Mouse (Mus musculus): ENCODE measurements at regions not wholly inside any gene's neighbourhood (a gene's known extent, or its start where the extent isn't known, plus 50 kb on each side); places are given as distances from the start of the nearest gene placed in this dataset.

DNA sequence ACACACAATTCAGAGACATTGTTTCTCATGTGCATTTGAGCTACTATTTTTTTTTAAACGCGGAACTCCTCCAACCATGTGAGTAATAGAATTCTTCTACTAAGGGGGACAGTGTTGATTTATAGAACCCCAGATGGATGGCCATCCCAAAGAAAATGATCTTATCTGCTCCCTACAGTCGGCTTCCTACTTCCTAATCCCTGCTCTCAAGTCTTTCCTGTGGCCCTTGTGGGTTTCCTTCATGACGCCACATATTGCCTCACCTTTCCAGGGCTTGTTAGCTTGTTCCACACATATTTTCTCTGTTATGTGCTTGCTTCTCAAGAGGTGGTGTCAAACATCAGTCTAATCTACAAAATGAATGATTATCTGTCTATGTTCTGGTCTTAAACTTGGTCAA, 651.9 kb upstream of the Sox9 start:
- peaks cover 13% of the 10 kb centered on the region for H3K27me3 ChIP-seq (replicated peaks)
- no peaks in the 10 kb centered on the region for H3K36me3 ChIP-seq (replicated peaks)
- H3K9ac ChIP-seq: no peak overlapping the region
- no peak overlapping the region for H3K27ac ChIP-seq
- no peak for ATAC-seq (replicated peaks)
- no peak overlapping the region for H3K4me3 ChIP-seq
- no peaks in the 10 kb centered on the region for H3K9me3 ChIP-seq
- WGBS: 90% methylated on average over 4 of the region's 4 CpGs
- H3K4me1 ChIP-seq: no peaks in the 10 kb centered on the region
- no peak overlapping the region for H3K4me2 ChIP-seq

DNA sequence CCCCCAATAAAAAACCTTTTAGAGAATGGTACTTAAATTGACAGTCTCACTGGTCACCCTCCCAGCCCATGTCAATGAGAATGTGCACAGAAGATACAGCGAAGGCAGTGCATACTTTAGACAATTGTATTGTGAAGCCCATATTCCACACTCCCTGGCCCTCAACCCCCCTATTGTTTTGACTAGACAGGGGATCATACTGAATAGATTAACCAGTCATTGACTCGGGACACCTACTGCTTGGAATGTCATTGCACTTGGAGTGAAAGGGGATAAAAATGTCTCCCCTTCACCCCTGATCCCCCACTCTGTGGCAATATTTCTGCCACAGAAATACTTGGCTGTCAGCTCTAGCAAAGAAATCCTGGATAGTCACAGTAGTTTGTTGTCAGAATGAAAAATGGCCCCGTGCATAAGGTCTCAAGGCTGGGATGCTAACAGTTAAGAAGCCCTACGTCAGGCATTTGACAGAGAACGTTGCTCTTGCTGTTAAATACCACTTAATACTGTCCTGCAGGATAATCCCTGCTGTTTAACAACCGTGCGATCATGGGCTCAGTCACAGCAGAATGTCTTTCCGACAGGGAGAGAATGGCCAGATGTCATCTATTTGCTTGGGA, 644.5 kb upstream of the Sox9 start:
- no peak overlapping the region for H3K4me3 ChIP-seq
- H3K27ac ChIP-seq: no peak overlapping the region
- peaks cover 18% of the 10 kb centered on the region for H3K4me1 ChIP-seq
- no peak for ATAC-seq (replicated peaks)
- peaks cover 20% of the 10 kb centered on the region; the same call in 1 of the 2 replicates for H3K27me3 ChIP-seq (replicated peaks)
- no peaks in the 10 kb centered on the region for H3K9me3 ChIP-seq
- H3K36me3 ChIP-seq (replicated peaks): no peaks in the 10 kb centered on the region
- WGBS: 4% methylated on average over 8 of the region's 8 CpGs
- H3K9ac ChIP-seq: no peak overlapping the region
- H3K4me2 ChIP-seq: peak overlapping the region; percentile 13; the same call in 1 of the 2 replicates

DNA sequence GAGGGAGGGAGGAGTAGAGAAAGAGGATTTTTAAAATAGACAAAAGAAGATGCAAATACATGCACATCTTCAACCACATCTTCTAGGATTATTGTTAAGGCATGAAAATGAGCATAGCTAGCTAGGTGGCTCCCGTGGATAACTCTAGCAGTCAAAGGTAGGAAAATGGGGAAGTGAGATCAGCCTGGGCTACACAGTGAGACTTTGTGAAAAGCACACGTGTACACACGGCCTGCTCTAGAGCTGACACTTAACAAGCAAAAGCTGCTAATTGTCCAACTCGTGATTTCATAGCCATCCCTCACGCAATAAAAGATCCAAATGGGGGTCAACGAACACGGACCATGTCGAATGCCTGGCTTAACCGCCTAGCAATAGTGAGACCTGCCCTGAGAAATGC, 642.0 kb upstream of the Sox9 start:
- no peak for ATAC-seq (replicated peaks)
- no peaks in the 10 kb centered on the region for H3K9me3 ChIP-seq
- H3K27me3 ChIP-seq (replicated peaks): peaks cover 15% of the 10 kb centered on the region; the same call in 1 of the 2 replicates
- no peak overlapping the region for H3K9ac ChIP-seq
- WGBS: 72% methylated on average over 9 of the region's 9 CpGs
- no peak overlapping the region for H3K4me3 ChIP-seq
- no peak overlapping the region for H3K27ac ChIP-seq
- no peaks in the 10 kb centered on the region for H3K36me3 ChIP-seq (replicated peaks)
- peaks cover 18% of the 10 kb centered on the region for H3K4me1 ChIP-seq
- no peak overlapping the region for H3K4me2 ChIP-seq

DNA sequence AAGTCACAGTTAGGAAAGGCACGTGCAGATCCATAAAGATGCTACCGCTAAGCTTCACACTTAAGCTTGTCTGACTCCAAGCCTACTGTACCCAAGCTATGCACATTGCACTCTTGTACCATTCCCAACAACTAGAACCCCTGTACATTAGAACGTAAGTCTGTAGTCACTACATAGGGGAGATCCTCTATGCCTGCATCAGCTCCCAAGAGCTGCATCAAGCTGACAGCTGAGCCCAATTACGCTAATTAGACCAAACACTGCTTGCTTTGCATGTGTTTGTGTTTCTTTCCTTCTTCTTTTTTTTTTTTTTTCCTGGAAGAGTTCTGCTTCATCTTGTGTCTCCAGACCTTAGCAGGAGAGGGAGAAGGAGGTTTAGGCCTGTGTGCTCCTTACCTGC, 641.5 kb upstream of the Sox9 start:
- WGBS: 70% methylated on average over 4 of the region's 4 CpGs
- peaks cover 15% of the 10 kb centered on the region; the same call in 1 of the 2 replicates for H3K27me3 ChIP-seq (replicated peaks)
- no peak overlapping the region for H3K4me3 ChIP-seq
- H3K4me1 ChIP-seq: peaks cover 18% of the 10 kb centered on the region
- no peaks in the 10 kb centered on the region for H3K9me3 ChIP-seq
- H3K9ac ChIP-seq: no peak overlapping the region
- H3K4me2 ChIP-seq: no peak overlapping the region
- no peaks in the 10 kb centered on the region for H3K36me3 ChIP-seq (replicated peaks)
- no peak for ATAC-seq (replicated peaks)
- no peak overlapping the region for H3K27ac ChIP-seq

DNA sequence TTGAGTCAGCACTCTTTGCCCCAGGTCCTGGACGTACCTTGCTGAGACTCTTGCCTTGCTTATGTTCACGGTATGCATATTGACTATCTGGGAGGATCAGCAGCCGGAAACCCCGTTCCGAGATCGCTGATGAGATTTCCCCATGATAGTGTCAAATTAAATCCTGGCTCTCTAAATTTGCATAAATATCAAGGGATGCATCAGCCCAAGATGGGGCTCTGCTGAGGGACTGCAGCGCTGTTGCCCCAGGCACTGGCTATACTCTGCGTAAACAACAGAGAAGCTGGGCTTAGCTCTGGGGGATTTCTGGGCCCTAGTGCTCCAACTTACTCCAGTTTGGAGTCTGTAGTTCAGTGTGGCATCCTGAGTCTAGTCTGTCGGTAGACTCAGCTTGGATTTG, 641.1 kb upstream of the Sox9 start:
- H3K27me3 ChIP-seq (replicated peaks): peaks cover 15% of the 10 kb centered on the region; the same call in 1 of the 2 replicates
- WGBS: 49% methylated on average over 9 of the region's 9 CpGs
- H3K9me3 ChIP-seq: no peaks in the 10 kb centered on the region
- no peaks in the 10 kb centered on the region for H3K36me3 ChIP-seq (replicated peaks)
- no peak overlapping the region for H3K4me3 ChIP-seq
- peaks cover 18% of the 10 kb centered on the region for H3K4me1 ChIP-seq
- no peak for ATAC-seq (replicated peaks)
- H3K9ac ChIP-seq: no peak overlapping the region
- no peak overlapping the region for H3K27ac ChIP-seq
- H3K4me2 ChIP-seq: no peak overlapping the region

DNA sequence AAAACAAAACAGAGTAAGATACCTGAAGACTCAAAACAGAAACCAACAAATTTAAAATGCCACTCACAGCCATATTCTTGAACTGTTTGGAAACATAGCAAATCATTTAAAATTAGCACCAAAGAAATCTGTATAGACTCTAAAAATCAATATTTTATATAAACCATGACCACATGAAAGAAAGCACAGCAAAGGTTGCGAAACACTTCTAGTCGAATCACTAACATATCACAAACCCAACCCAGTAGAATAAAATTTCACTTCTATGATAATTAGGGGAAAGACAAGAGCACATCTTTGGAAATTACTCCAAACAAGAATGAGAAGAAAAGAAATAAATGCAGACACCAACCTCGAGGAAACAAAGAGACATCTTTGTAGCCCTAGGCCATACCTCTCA, 630.0 kb upstream of the Sox9 start:
- Histone ChIP-seq H3K9ac (no peak overlapping the region), H3K4me2 (no peak overlapping the region), H3K36me3 (replicated peaks) (no peaks in the 10 kb centered on the region), H3K4me3 (no peak overlapping the region), H3K27ac (no peak overlapping the region), H3K9me3 (no peaks in the 10 kb centered on the region), H3K27me3 (replicated peaks) (no peaks in the 10 kb centered on the region), H3K4me1 (peaks cover 2% of the 10 kb centered on the region; the same call in 1 of the 2 replicates)
- WGBS: 84% methylated on average over 3 of the region's 3 CpGs
- no peak for ATAC-seq (replicated peaks)

DNA sequence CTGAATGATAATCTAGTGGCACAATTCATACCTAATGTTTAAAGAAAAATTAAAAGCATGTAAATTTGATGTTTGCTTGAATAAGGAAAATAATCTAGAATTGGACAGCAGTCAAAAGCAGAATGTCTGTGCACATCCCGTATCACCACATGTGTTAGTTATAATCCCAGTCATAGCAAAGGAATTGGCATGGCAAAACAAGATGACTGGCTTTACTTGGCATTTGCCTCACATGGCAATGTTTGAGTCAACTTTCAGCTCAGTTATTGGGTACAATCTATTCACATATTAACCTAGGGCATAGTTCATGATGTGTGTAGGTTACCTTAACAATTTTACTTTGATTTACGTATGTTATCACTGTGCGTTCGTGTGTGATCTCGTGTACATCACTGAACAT, 628.8 kb upstream of the Sox9 start:
- no peak for ATAC-seq (replicated peaks)
- no peak overlapping the region for H3K27ac ChIP-seq
- H3K4me1 ChIP-seq: peaks cover 2% of the 10 kb centered on the region; the same call in 1 of the 2 replicates
- no peaks in the 10 kb centered on the region for H3K27me3 ChIP-seq (replicated peaks)
- no peak overlapping the region for H3K4me3 ChIP-seq
- H3K4me2 ChIP-seq: no peak overlapping the region
- H3K9me3 ChIP-seq: no peaks in the 10 kb centered on the region
- 91% methylated on average over 5 of the region's 5 CpGs for WGBS
- no peak overlapping the region for H3K9ac ChIP-seq
- no peaks in the 10 kb centered on the region for H3K36me3 ChIP-seq (replicated peaks)

DNA sequence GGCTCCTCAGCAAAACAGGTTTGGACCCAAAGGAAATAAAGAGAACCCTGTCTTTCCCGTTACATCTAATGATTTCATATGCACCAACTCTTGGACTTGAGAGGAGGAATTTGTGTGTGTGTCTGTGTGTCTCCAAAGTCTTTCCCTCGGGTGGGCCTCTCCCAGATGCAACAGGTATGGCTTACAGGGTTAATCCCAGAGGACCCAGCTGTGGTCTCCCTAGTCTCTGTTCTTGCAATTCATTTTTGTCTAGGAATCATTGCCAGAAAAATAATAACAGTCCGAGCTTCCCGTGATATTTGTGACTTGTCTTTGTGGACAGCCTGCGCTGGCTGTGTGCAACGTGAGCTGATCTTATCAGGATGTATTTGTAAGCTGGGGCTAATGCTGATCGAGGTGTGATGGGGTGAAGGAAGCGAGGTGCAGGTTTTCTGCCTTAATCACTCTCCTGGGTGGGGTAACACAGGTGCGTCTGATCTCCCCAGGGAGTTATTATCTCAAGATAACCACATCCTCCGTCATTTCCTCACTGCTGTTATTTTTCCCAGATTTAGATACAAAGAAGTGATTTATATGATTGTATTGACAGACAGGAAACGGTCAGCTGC, 627.2 kb upstream of the Sox9 start:
- Histone ChIP-seq H3K9me3 (no peaks in the 10 kb centered on the region), H3K36me3 (replicated peaks) (no peaks in the 10 kb centered on the region), H3K4me1 (peaks cover 2% of the 10 kb centered on the region; the same call in 1 of the 2 replicates), H3K27ac (peak overlapping the region; percentile 13; the same call in 1 of the 2 replicates), H3K4me2 (peak overlapping the region; percentile 17), H3K27me3 (replicated peaks) (no peaks in the 10 kb centered on the region), H3K9ac (no peak overlapping the region), H3K4me3 (no peak overlapping the region)
- ATAC-seq (replicated peaks): no peak
- WGBS: 59% methylated on average over 11 of the region's 11 CpGs

DNA sequence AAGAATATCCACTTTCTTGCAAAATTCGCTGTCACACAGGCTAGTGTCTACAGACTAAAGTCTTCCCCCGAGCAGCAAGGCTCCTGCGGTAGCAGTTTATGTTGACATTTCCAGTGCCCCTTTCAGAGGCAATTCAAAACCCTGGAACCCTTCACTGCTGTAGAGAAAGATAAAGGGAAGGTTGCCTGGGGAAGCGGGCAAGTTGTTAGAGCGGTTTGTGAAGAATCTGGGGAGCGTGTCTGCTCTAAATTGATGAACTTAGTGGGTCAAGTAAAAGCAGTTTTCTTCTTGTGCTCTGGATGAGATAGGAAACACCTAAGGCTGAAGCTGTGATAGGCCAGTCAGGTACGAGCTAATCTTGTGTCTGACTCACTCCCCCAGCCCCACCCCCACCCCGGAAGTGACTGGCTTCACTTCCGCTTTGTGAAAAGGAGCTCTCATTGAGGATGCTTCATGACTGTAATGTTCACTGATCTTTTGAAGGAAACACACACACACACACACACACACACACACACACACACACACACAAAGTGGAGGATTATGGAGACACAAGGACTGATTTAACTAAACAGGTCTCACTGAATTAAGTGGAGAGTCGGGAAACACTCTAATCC, 626.6 kb upstream of the Sox9 start:
- H3K4me3 ChIP-seq: no peak overlapping the region
- H3K9ac ChIP-seq: no peak overlapping the region
- ATAC-seq (replicated peaks): no peak
- H3K4me2 ChIP-seq: peak overlapping the region; percentile 17
- H3K9me3 ChIP-seq: no peaks in the 10 kb centered on the region
- peak overlapping the region; percentile 13; the same call in 1 of the 2 replicates for H3K27ac ChIP-seq
- peaks cover 2% of the 10 kb centered on the region; the same call in 1 of the 2 replicates for H3K4me1 ChIP-seq
- H3K27me3 ChIP-seq (replicated peaks): no peaks in the 10 kb centered on the region
- H3K36me3 ChIP-seq (replicated peaks): no peaks in the 10 kb centered on the region
- WGBS: 32% methylated on average over 10 of the region's 10 CpGs

DNA sequence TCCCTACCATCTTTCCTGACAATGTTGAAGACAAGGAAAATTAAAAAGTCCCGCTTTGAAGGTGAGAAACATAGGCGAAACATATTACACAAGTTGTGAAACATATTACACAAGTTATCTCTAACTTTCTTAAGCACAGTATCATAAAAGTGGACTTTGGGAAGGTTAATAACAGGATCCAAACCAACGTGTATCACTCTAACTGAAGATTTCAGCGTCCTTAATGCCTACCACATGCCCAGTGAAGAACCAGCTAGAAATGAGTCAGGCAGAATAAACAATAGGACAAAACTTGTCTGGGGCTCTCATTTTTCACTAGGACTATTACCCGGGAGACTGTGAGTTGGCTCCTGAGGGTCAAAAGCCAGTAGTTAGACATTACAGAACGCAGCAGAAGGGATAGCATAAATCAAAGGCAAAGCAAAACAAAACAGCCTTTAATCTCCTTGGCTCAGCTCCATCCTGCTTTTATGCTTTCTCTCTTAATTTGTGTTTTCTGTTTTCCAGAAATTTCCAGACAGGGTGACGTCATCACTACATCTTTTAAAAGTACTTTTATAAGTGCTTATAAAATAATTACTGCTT, 618.3 kb upstream of the Sox9 start:
- Histone ChIP-seq H3K27me3 (replicated peaks) (no peaks in the 10 kb centered on the region), H3K9ac (no peak overlapping the region), H3K27ac (no peak overlapping the region), H3K9me3 (no peaks in the 10 kb centered on the region), H3K4me2 (no peak overlapping the region), H3K4me1 (no peaks in the 10 kb centered on the region), H3K4me3 (no peak overlapping the region), H3K36me3 (replicated peaks) (no peaks in the 10 kb centered on the region)
- 66% methylated on average over 7 of the region's 7 CpGs for WGBS
- ATAC-seq (replicated peaks): no peak

DNA sequence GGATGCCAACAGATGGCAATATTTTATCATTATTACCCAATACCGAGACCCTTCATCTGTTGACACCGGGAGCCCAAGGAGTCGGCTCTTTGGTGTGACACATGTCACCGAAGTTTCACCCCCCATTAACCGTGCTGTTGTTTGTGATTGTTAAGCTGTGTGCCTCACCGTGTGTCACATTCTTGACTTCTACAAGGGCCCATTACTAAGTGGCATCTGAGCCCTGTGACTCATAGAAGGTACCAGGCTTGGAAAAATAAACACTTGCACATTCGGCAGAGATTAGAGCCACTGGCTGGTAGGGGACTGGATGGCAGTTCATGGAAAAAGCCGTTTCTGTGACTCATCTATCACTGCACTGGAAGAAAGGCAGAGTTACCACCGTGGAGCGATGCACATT, 608.4 kb upstream of the Sox9 start:
- Histone ChIP-seq H3K27me3 (replicated peaks) (no peaks in the 10 kb centered on the region), H3K4me3 (no peak overlapping the region)
- ATAC-seq (replicated peaks): no peak

DNA sequence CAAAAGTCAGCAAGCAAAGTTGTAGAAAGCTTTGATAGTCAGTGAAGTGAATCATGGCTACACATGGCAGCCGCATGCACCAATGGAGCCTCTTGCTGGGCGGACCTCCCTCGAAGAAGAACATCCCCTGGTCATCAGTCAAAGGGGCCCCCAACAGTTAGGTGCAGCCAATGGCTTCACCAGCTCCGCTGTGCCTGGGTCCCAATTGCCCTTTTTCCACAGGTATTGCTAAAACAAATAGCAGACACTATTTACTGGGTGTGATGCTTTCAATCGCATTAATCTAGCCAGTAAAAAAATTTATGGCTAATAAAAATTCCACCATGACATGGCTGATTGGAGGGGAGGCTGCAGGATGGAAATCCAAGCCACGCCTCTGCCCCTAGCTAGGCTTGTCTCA, 606.7 kb upstream of the Sox9 start:
- H3K9me3 ChIP-seq: no peaks in the 10 kb centered on the region
- no peak overlapping the region for H3K4me3 ChIP-seq
- H3K9ac ChIP-seq: no peak overlapping the region
- no peak overlapping the region for H3K27ac ChIP-seq
- no peaks in the 10 kb centered on the region for H3K36me3 ChIP-seq (replicated peaks)
- H3K27me3 ChIP-seq (replicated peaks): no peaks in the 10 kb centered on the region
- no peak overlapping the region for H3K4me2 ChIP-seq
- no peak for ATAC-seq (replicated peaks)
- 93% methylated on average over 6 of the region's 6 CpGs for WGBS
- H3K4me1 ChIP-seq: no peaks in the 10 kb centered on the region

More for the DNA sequence above, 608.4 kb upstream of the Sox9 start:
- no peaks in the 10 kb centered on the region for H3K4me1 ChIP-seq
- no peak overlapping the region for H3K27ac ChIP-seq
- H3K9ac ChIP-seq: no peak overlapping the region
- 84% methylated on average over 10 of the region's 10 CpGs for WGBS
- no peaks in the 10 kb centered on the region for H3K36me3 ChIP-seq (replicated peaks)
- no peaks in the 10 kb centered on the region for H3K9me3 ChIP-seq
- no peak overlapping the region for H3K4me2 ChIP-seq

All from midbrain, embryonic 15.5 days (tissue).